In genomic region chr9:58172863-58173262, GRCm38 (mm10) we compare ENCODE assay signal across 25 mouse cellular contexts. TPM values are rescaled to one million over a fixed set of nuclear protein-coding genes. Genes with fewer than 3 reads are reported as not detected.
A peak's percentile ranks its signal among the peaks of the same experiment; 100 is the strongest.
DNase-seq lines count a peak whose midpoint lies in the region; ATAC-seq and TF ChIP-seq lines count a peak whose summit lies in the region.
"Had no signal": no experiment of that assay in that cellular context is flagged by ENCODE, and none has a peak within 500 bp of the region (broad histone marks: within the 10 kb centered on the region; RNA-seq: fewer than 3 reads in every experiment).

No protein-coding gene starts in this region.

- H3K79me2 ChIP-seq in liver, adult 2 months (ENCODE audit: control insufficient read depth, insufficient read depth, low read length), result no peaks in the 10 kb centered on the region

- no peaks in the 10 kb centered on the region for H3K27me3 ChIP-seq in liver, adult 2 months (ENCODE audit: control insufficient read depth, insufficient read depth, low read length)
- peaks cover 7% of the 10 kb centered on the region; the same call in 1 of the 2 replicates for H3K27me3 ChIP-seq in liver, embryonic 12.5 days (replicated peaks)
- no peaks in the 10 kb centered on the region for H3K27me3 ChIP-seq in midbrain, embryonic 11.5 days (ENCODE audit: control insufficient read depth, insufficient read depth, low read length)
- H3K27me3 ChIP-seq: embryonic facial prominence, embryonic 12.5 days; forebrain, embryonic 12.5 days; forebrain, embryonic 15.5 days; Patski had no signal

- H3K9me3 ChIP-seq in liver, embryonic 12.5 days (replicated peaks), result no peaks in the 10 kb centered on the region
- H3K9me3 ChIP-seq in midbrain, embryonic 11.5 days (ENCODE audit: control insufficient read depth, low read length), result no peaks in the 10 kb centered on the region
- H3K9me3 ChIP-seq: embryonic facial prominence, embryonic 10.5 days; embryonic facial prominence, embryonic 12.5 days; forebrain, embryonic 12.5 days; forebrain, embryonic 15.5 days had no signal

- peak; percentile 75 for DNase-seq in heart, adult 11 months
- no peak for DNase-seq in heart, adult 9 months (ENCODE audit: low spot score in 2 of 2)
- peak; percentile 42 for DNase-seq in liver, adult 2 months (ENCODE audit: extremely low read depth, low read depth, low spot score)
- DNase-seq in MN1 (ENCODE audit: low spot score), result peak; percentile 29
- DNase-seq in adipocyte (ENCODE audit: low spot score), result peak; percentile 18
- DNase-seq in midbrain, embryonic 11.5 days (ENCODE audit: low spot score, missing footprints), result no peak
- DNase-seq: adrenal gland, adult 2 months; adrenal gland, postnatal 10 days; adrenal gland, postnatal 25 days; cerebellum, adult 11 months; cerebellum, adult 18-20 months; cerebellum, adult 8-10 months; cerebellum, adult 9-11 months; cerebellum, postnatal 14 days; cerebellum, postnatal 36 days; forebrain, postnatal 0 days had no signal

- no peaks in the 10 kb centered on the region for H3K36me3 ChIP-seq in liver, adult 2 months (ENCODE audit: control insufficient read depth, insufficient read depth, low read length)
- no peaks in the 10 kb centered on the region for H3K36me3 ChIP-seq in liver, embryonic 12.5 days
- H3K36me3 ChIP-seq in midbrain, embryonic 11.5 days (ENCODE audit: control insufficient read depth, insufficient read depth, low read length), result no peaks in the 10 kb centered on the region
- H3K36me3 ChIP-seq: embryonic facial prominence, embryonic 10.5 days; embryonic facial prominence, embryonic 12.5 days; forebrain, embryonic 12.5 days; forebrain, embryonic 15.5 days had no signal

- H3K4me1 ChIP-seq in liver, adult 2 months (ENCODE audit: control insufficient read depth, insufficient read depth, low read length), result no peaks in the 10 kb centered on the region
- no peaks in the 10 kb centered on the region for H3K4me1 ChIP-seq in liver, embryonic 12.5 days
- peaks cover 7% of the 10 kb centered on the region; the same call in 1 of the 2 replicates for H3K4me1 ChIP-seq in midbrain, embryonic 11.5 days (ENCODE audit: control insufficient read depth, insufficient read depth, low read length)

- no peak overlapping the region for H3K9ac ChIP-seq in liver, adult 2 months (ENCODE audit: low read depth, low read length)
- H3K9ac ChIP-seq in liver, embryonic 12.5 days, result no peak overlapping the region
- no peak overlapping the region for H3K9ac ChIP-seq in midbrain, embryonic 11.5 days (ENCODE audit: low read length)
- H3K9ac ChIP-seq: embryonic facial prominence, embryonic 12.5 days; forebrain, embryonic 12.5 days; forebrain, embryonic 15.5 days; forebrain, postnatal 0 days had no signal

- no peak for TF ChIP-seq POLR2A in liver, adult 2 months (IDR thresholded peaks at IDR 0.05; ENCODE audit: extremely low read depth, insufficient read depth, low read length)

- 22% methylated on average over 2 of the region's 2 CpGs for WGBS in liver, adult 2 months
- 45% methylated on average over 2 of the region's 2 CpGs for WGBS in liver, embryonic 12.5 days (ENCODE audit: insufficient replicate concordance)
- WGBS in midbrain, embryonic 11.5 days, result 65% methylated on average over 2 of the region's 2 CpGs

- TF ChIP-seq CTCF in liver, adult 2 months (IDR thresholded peaks at IDR 0.05; ENCODE audit: low read depth, low read length), result no peak

- ATAC-seq in liver, embryonic 12.5 days, result no peak
- ATAC-seq in midbrain, embryonic 11.5 days (ENCODE audit: low FRiP score), result no peak
- ATAC-seq: activated CD4-positive, CD25-positive, alpha-beta regulatory T cell, adult 4 months; forebrain, embryonic 15.5 days; forebrain, postnatal 0 days; Patski had no signal

- no peak overlapping the region for H3K4me3 ChIP-seq in liver, adult 2 months (ENCODE audit: insufficient read depth, low read depth, low read length)
- H3K4me3 ChIP-seq in liver, embryonic 12.5 days, result no peak overlapping the region
- H3K4me3 ChIP-seq in midbrain, embryonic 11.5 days (ENCODE audit: low read depth, low read length), result no peak overlapping the region
- H3K4me3 ChIP-seq: embryonic facial prominence, embryonic 10.5 days; embryonic facial prominence, embryonic 12.5 days; forebrain, embryonic 12.5 days; forebrain, embryonic 15.5 days had no signal

- no peak overlapping the region for H3K27ac ChIP-seq in liver, adult 2 months (replicated peaks; ENCODE audit: insufficient read depth, low read depth, low read length)
- no peak overlapping the region for H3K27ac ChIP-seq in liver, embryonic 12.5 days
- no peak overlapping the region for H3K27ac ChIP-seq in midbrain, embryonic 11.5 days (ENCODE audit: low read depth, low read length)
- H3K27ac ChIP-seq: embryonic facial prominence, embryonic 10.5 days; embryonic facial prominence, embryonic 12.5 days; forebrain, embryonic 12.5 days; forebrain, embryonic 15.5 days had no signal

- H3K4me2 ChIP-seq in liver, embryonic 12.5 days, result no peak overlapping the region
- H3K4me2 ChIP-seq in midbrain, embryonic 11.5 days, result no peak overlapping the region
- H3K4me2 ChIP-seq: embryonic facial prominence, embryonic 12.5 days; forebrain, embryonic 12.5 days; forebrain, embryonic 15.5 days had no signal

RNA-seq across cellular contexts. Expression of gene Islr, which starts 31.2 kb away (rescaled TPM):
- total RNA-seq in liver, adult 2 months (2014; rRNA removed), result 1.4 and 1.5 TPM in 2 replicates
- polyA plus RNA-seq in liver, adult 2 months (2012; rRNA removed), result 6.8 and 7.7 TPM in 2 replicates
- polyA plus RNA-seq in liver, embryonic 12.5 days (2016; fragmentation: Nextera tagmentation; extraction: Ambion mirVana), result 4.9 and 5.9 TPM in 2 replicates
- polyA plus RNA-seq in midbrain, embryonic 11.5 days (2014; fragmentation: Nextera tagmentation; extraction: Ambion mirVana), result 13.0 and 13.9 TPM in 2 replicates
- total RNA-seq: MEL had no signal

RNA-seq across cellular contexts. Expression of gene Islr2, which starts 31.3 kb away (rescaled TPM):
- total RNA-seq in liver, adult 2 months (2014; rRNA removed), result 0.07 TPM in 1 of 2 replicates, not detected in the other
- polyA plus RNA-seq in liver, adult 2 months (2012; rRNA removed), result not detected in 2 replicates
- polyA plus RNA-seq in liver, embryonic 12.5 days (2016; fragmentation: Nextera tagmentation; extraction: Ambion mirVana), result 0.07 TPM in 1 of 2 replicates, not detected in the other
- polyA plus RNA-seq in midbrain, embryonic 11.5 days (2014; fragmentation: Nextera tagmentation; extraction: Ambion mirVana), result 18.7 and 19.6 TPM in 2 replicates
- polyA plus RNA-seq: activated CD4-positive, CD25-positive, alpha-beta regulatory T cell, adult 4 months had no signal

RNA-seq across cellular contexts. Expression of gene Ccdc33, which starts 54.2 kb away (rescaled TPM):
- not detected in 2 replicates for total RNA-seq in liver, adult 2 months (2014; rRNA removed)
- not detected in 2 replicates for polyA plus RNA-seq in liver, adult 2 months (2012; rRNA removed)
- not detected in 2 replicates for polyA plus RNA-seq in liver, embryonic 12.5 days (2016; fragmentation: Nextera tagmentation; extraction: Ambion mirVana)
- 0.41 and 0.90 TPM in 2 replicates for polyA plus RNA-seq in midbrain, embryonic 11.5 days (2014; fragmentation: Nextera tagmentation; extraction: Ambion mirVana)
- total RNA-seq: MEL had no signal
- polyA plus RNA-seq: activated CD4-positive, CD25-positive, alpha-beta regulatory T cell, adult 4 months; C2C12 had no signal

Comparison
In these comparisons a context has a peak if more than half of its experiments do, and no peak if none do; other contexts are left out.
1. DNase-seq: peak in heart, adult 11 months (single experiment), liver, adult 2 months (single experiment), MN1 (single experiment) and adipocyte (single experiment); none in heart, adult 9 months (0 of 2) and midbrain, embryonic 11.5 days (single experiment).
2. RNA of gene Islr2, which starts 31.3 kb away (polyA plus RNA-seq): 18.7 to 19.6 TPM in midbrain, embryonic 11.5 days; 0.07 TPM in liver, embryonic 12.5 days and not detected in liver, adult 2 months; every median in the first group is over 10 times any median in the second.